26 mouse cellular contexts compared by ENCODE assay signal in genomic region chr4:139710467-139711334, GRCm38 (mm10). TPM values are rescaled to one million over a fixed set of nuclear protein-coding genes. Genes with fewer than 3 reads are reported as not detected.
DNase-seq lines count a peak whose midpoint lies in the region; ATAC-seq lines count a peak whose summit lies in the region.
"Had no signal": no experiment of that assay in that cellular context is flagged by ENCODE, and none has a peak within 500 bp of the region (broad histone marks: within the 10 kb centered on the region; RNA-seq: fewer than 3 reads in every experiment).

No protein-coding gene starts in this region.

- no peaks in the 10 kb centered on the region for H3K9me3 ChIP-seq in neural tube, embryonic 11.5 days (ENCODE audit: control insufficient read depth, low read length)
- no peaks in the 10 kb centered on the region for H3K9me3 ChIP-seq in hindbrain, embryonic 14.5 days (ENCODE audit: control insufficient read depth, low read length)
- H3K9me3 ChIP-seq in midbrain, embryonic 16.5 days (replicated peaks; ENCODE audit: control insufficient read depth, low read length, poor library complexity, severe bottlenecking) = no peaks in the 10 kb centered on the region
- H3K9me3 ChIP-seq: embryonic facial prominence, embryonic 15.5 days; limb, embryonic 12.5 days; liver, embryonic 12.5 days had no signal

- ATAC-seq in neural tube, embryonic 11.5 days (ENCODE audit: insufficient read depth, low FRiP score, low TSS enrichment) = peak; percentile 58; the same call in 1 of the 2 replicates
- 0 out of 2 replicates have a peak, but pooled peaks have one; percentile 24 for ATAC-seq in hindbrain, embryonic 14.5 days (ENCODE audit: low FRiP score)
- ATAC-seq in midbrain, embryonic 16.5 days = peak; percentile 14; the same call in 1 of the 2 replicates
- ATAC-seq: intestine, postnatal 0 days; liver, embryonic 12.5 days had no signal

- peak; percentile 54 for DNase-seq in neural tube, embryonic 11.5 days (ENCODE audit: low spot score)
- no peak for DNase-seq in neural tube, embryonic 10.5 days (ENCODE audit: extremely low spot score, low spot score)
- peak; percentile 37 for DNase-seq in hindbrain, embryonic 14.5 days (ENCODE audit: low spot score)
- DNase-seq in thymus, postnatal 36 days = no peak
- DNase-seq in adrenal gland, adult 2 months = no peak
- no peak for DNase-seq in cerebellum, postnatal 10 days
- DNase-seq: adrenal gland, postnatal 10 days; cerebellum, adult 9-11 months; gastrocnemius, postnatal 25 days; lung, adult 2 months; lung, postnatal 36 days; thymus, postnatal 14 days had no signal

- WGBS in neural tube, embryonic 11.5 days = 36% methylated on average over 25 of the region's 25 CpGs
- WGBS in hindbrain, embryonic 14.5 days = 23% methylated on average over 25 of the region's 25 CpGs
- WGBS in midbrain, embryonic 16.5 days = 19% methylated on average over 23 of the region's 25 CpGs

- H3K36me3 ChIP-seq in neural tube, embryonic 11.5 days (ENCODE audit: control insufficient read depth, insufficient read depth, low read length) = no peaks in the 10 kb centered on the region
- H3K36me3 ChIP-seq in hindbrain, embryonic 14.5 days (replicated peaks; ENCODE audit: control insufficient read depth, insufficient read depth) = no peaks in the 10 kb centered on the region
- H3K36me3 ChIP-seq in midbrain, embryonic 16.5 days (ENCODE audit: control insufficient read depth, insufficient read depth, low read length) = no peaks in the 10 kb centered on the region
- H3K36me3 ChIP-seq: embryonic facial prominence, embryonic 15.5 days; limb, embryonic 12.5 days; liver, embryonic 12.5 days had no signal

- H3K4me2 ChIP-seq in neural tube, embryonic 11.5 days (ENCODE audit: low read depth) = peak overlapping the region; percentile 7; the same call in 1 of the 2 replicates
- H3K4me2 ChIP-seq in hindbrain, embryonic 14.5 days (replicated peaks) = no peak overlapping the region
- H3K4me2 ChIP-seq in midbrain, embryonic 16.5 days (ENCODE audit: low read length) = no peak overlapping the region
- H3K4me2 ChIP-seq: embryonic facial prominence, embryonic 15.5 days; limb, embryonic 12.5 days; liver, embryonic 12.5 days had no signal

- no peak overlapping the region for H3K4me3 ChIP-seq in neural tube, embryonic 11.5 days (ENCODE audit: low read depth, low read length)
- H3K4me3 ChIP-seq in hindbrain, embryonic 14.5 days (replicated peaks; ENCODE audit: low read length) = no peak overlapping the region
- H3K4me3 ChIP-seq in midbrain, embryonic 16.5 days (ENCODE audit: low read depth, low read length) = no peak overlapping the region
- H3K4me3 ChIP-seq: embryonic facial prominence, embryonic 15.5 days; limb, embryonic 12.5 days; liver, embryonic 12.5 days had no signal

- H3K27me3 ChIP-seq in neural tube, embryonic 11.5 days (ENCODE audit: control insufficient read depth, insufficient read depth, low read length) = no peaks in the 10 kb centered on the region
- no peaks in the 10 kb centered on the region; the same call in 1 of the 2 replicates for H3K27me3 ChIP-seq in hindbrain, embryonic 14.5 days (ENCODE audit: control insufficient read depth, insufficient read depth, low read length)
- no peaks in the 10 kb centered on the region for H3K27me3 ChIP-seq in midbrain, embryonic 16.5 days (ENCODE audit: control insufficient read depth, insufficient read depth, low read depth, low read length)
- H3K27me3 ChIP-seq: embryonic facial prominence, embryonic 15.5 days had no signal

- no peak overlapping the region for H3K9ac ChIP-seq in neural tube, embryonic 11.5 days (ENCODE audit: low read length)
- no peak overlapping the region for H3K9ac ChIP-seq in hindbrain, embryonic 14.5 days
- H3K9ac ChIP-seq in midbrain, embryonic 16.5 days (ENCODE audit: low read depth, low read length) = 0 out of 2 replicates have a peak overlapping the region, but pooled peaks have one; percentile 15
- H3K9ac ChIP-seq: embryonic facial prominence, embryonic 15.5 days; limb, embryonic 12.5 days; liver, embryonic 12.5 days had no signal

- peaks cover 15% of the 10 kb centered on the region; the same call in 1 of the 2 replicates for H3K4me1 ChIP-seq in neural tube, embryonic 11.5 days (ENCODE audit: control insufficient read depth, insufficient read depth, low read length)
- peaks cover 10% of the 10 kb centered on the region for H3K4me1 ChIP-seq in hindbrain, embryonic 14.5 days (replicated peaks; ENCODE audit: control insufficient read depth, insufficient read depth, low read length)
- H3K4me1 ChIP-seq in midbrain, embryonic 16.5 days (ENCODE audit: control insufficient read depth, insufficient read depth, low read length) = peaks cover 6% of the 10 kb centered on the region
- H3K4me1 ChIP-seq: liver, embryonic 12.5 days had no signal

- H3K27ac ChIP-seq in neural tube, embryonic 11.5 days (ENCODE audit: low read depth, low read length) = no peak overlapping the region
- H3K27ac ChIP-seq in hindbrain, embryonic 14.5 days = no peak overlapping the region
- no peak overlapping the region for H3K27ac ChIP-seq in midbrain, embryonic 16.5 days (ENCODE audit: low read length)
- H3K27ac ChIP-seq: embryonic facial prominence, embryonic 15.5 days; limb, embryonic 12.5 days; liver, embryonic 12.5 days had no signal

RNA-seq across cellular contexts. Expression of gene Tas1r2, which starts 57.4 kb away (rescaled TPM):
- polyA plus RNA-seq in neural tube, embryonic 11.5 days (2014; fragmentation: Nextera tagmentation; extraction: Ambion mirVana) = not detected in 2 replicates
- polyA plus RNA-seq in hindbrain, embryonic 14.5 days (2014; fragmentation: Nextera tagmentation; extraction: Ambion mirVana) = not detected in 2 replicates
- not detected in 2 replicates for polyA plus RNA-seq in midbrain, embryonic 16.5 days (2015; fragmentation: Nextera tagmentation; extraction: Ambion mirVana)
- not detected for total RNA-seq in adrenal gland, adult 2 months (2021)
- polyA plus RNA-seq in adrenal gland, adult 2 months (2012; rRNA removed) = 0.03 TPM in 1 of 2 replicates, not detected in the other
- total RNA-seq: adrenal gland, postnatal 10 days; gastrocnemius, postnatal 25 days; heart, adult 8-10 months; hematopoietic stem cell, adult 5-6 weeks; layer of hippocampus, postnatal 10 days; left cerebral cortex, postnatal 10 days had no signal
- polyA plus RNA-seq: heart, embryonic 16.5 days; intestine, postnatal 0 days; kidney, embryonic 16.5 days; large intestine, adult 2 months; limb, embryonic 12.5 days; liver, embryonic 12.5 days; neural tube, embryonic 14.5 days; testis, adult 2 months had no signal

Comparison
In these comparisons a context has a peak if more than half of its experiments do, and no peak if none do; other contexts are left out.
1. DNase-seq: peak in neural tube, embryonic 11.5 days (single experiment) and hindbrain, embryonic 14.5 days (single experiment); none in neural tube, embryonic 10.5 days (single experiment), thymus, postnatal 36 days (0 of 2), adrenal gland, adult 2 months (single experiment) and cerebellum, postnatal 10 days (0 of 2).
2. Peak in every context shown above with its lines, with median percentiles within 50 percentile points of each other: ATAC-seq.